Mouse (Mus musculus) brain, embryonic 14.5 days (tissue): ENCODE measurements around the gene Neurl2.

Source experiments
- CTCF ChIP-seq: fragments of 200-500 bp; IDR thresholded peaks from 2 replicates; pipeline ENCODE4 v1.5.1; 2012; ENCODE audit warnings: inconsistent platforms, mild to moderate bottlenecking, moderate library complexity, borderline replicate concordance; ENCODE audit not compliant: insufficient read depth, insufficient read length; ENCODE audit errors: extremely low read depth
- POLR2A ChIP-seq: fragments of 200-500 bp; IDR thresholded peaks from 2 replicates; pipeline ENCODE4 v1.6.1; 2012; ENCODE audit warnings: mild to moderate bottlenecking, inconsistent platforms, borderline replicate concordance; ENCODE audit not compliant: poor library complexity, insufficient read depth, insufficient read length, severe bottlenecking; ENCODE audit errors: extremely low read depth

DNA sequence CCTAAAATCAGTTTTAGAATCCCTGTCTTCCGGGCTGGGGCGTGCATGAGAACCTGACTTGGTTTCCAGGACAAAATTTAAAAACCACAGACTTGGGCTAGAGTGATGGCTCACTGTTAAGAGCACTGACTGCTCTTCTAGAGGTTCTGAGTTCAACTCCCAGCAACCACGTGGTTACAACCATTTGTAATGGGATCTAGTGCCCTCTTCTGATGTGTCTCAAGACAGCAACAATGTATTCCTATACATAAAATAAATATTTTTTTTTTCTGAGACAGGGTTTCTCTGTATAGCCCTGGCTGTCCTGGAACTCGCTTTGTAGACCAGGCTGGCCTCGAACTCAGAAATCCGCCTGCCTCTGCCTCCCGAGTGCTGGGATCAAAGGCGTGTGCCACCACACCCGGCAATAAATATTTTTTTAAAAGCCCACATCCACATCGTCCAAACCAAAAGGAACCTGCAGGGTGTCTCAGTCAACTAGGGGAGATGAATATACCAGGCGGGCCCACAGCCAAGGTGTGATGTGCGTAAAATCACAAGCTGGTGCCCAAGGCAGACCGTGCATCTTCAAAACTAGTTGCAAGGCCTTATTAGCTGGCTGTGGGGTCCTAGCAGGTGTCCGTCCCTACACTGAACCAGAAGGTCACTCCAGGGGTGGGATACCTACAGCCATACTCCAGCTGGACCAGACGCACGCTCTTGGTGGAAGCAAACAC is 1.1 kb downstream of the Neurl2 start:
- TF ChIP-seq CTCF: no peak
- TF ChIP-seq POLR2A: no peak
